Mouse (Mus musculus) thymus, postnatal 36 days (tissue): ENCODE measurements around the gene Rtn4rl1.

ENCODE experiments used
- DNase-seq, 2 experiments: peaks; one replicate each; pipeline ENCODE4 v3.0.0; 2022; ENCODE audit warnings: mixed read lengths in 2 of 2

Gene Rtn4rl1

GRCm38 (mm10) chr11:75193256-75194071, at the start of gene Rtn4rl1:
Gene Rtn4rl1 (plus strand): TSS chr11:75193783.
- peak; percentile 81 to 84 for DNase-seq

- no peak for DNase-seq
These were observed 47.7 kb upstream of the Rtn4rl1 start for GRCm38 (mm10) chr11:75145841-75146240.

GRCm38 (mm10) chr11:75147106-75147845, 46.3 kb upstream of the Rtn4rl1 start:
- no peak for DNase-seq

- DNase-seq: no peak
These were observed 45.8 kb upstream of the Rtn4rl1 start for GRCm38 (mm10) chr11:75147846-75148168.

GRCm38 (mm10) chr11:75148332-75149035, 45.1 kb upstream of the Rtn4rl1 start:
- DNase-seq: no peak

GRCm38 (mm10) chr11:75150346-75150745, 43.2 kb upstream of the Rtn4rl1 start:
- DNase-seq: no peak

GRCm38 (mm10) chr11:75152603-75153557, 40.7 kb upstream of the Rtn4rl1 start:
- DNase-seq: no peak

GRCm38 (mm10) chr11:75154053-75154585, 39.5 kb upstream of the Rtn4rl1 start:
- no peak for DNase-seq

- no peak for DNase-seq
These were observed 37.6 kb upstream of the Rtn4rl1 start for GRCm38 (mm10) chr11:75155985-75156384.

- DNase-seq: no peak
These were observed 37.2 kb upstream of the Rtn4rl1 start for GRCm38 (mm10) chr11:75156416-75156815.

GRCm38 (mm10) chr11:75157037-75157436, 36.5 kb upstream of the Rtn4rl1 start:
- DNase-seq: no peak

- DNase-seq: no peak
These were observed 35.7 kb upstream of the Rtn4rl1 start for GRCm38 (mm10) chr11:75157901-75158300.

- DNase-seq: no peak
These were observed 35.2 kb upstream of the Rtn4rl1 start for GRCm38 (mm10) chr11:75158432-75158831.

- peak in 1 of 2 experiments; percentile 42 for DNase-seq
These were observed 34.0 kb upstream of the Rtn4rl1 start for GRCm38 (mm10) chr11:75159564-75159963.

- no peak for DNase-seq
These were observed 32.6 kb upstream of the Rtn4rl1 start for GRCm38 (mm10) chr11:75160954-75161353.

- no peak for DNase-seq
These were observed 32.1 kb upstream of the Rtn4rl1 start for GRCm38 (mm10) chr11:75161417-75162008.

GRCm38 (mm10) chr11:75162591-75163080, 30.9 kb upstream of the Rtn4rl1 start:
- no peak for DNase-seq

GRCm38 (mm10) chr11:75163379-75163778, 30.2 kb upstream of the Rtn4rl1 start:
- no peak for DNase-seq

GRCm38 (mm10) chr11:75164051-75164450, 29.5 kb upstream of the Rtn4rl1 start:
- no peak for DNase-seq

GRCm38 (mm10) chr11:75164750-75165149, 28.8 kb upstream of the Rtn4rl1 start:
- no peak for DNase-seq

- peak; percentile 79 to 83 for DNase-seq
These were observed 28.0 kb upstream of the Rtn4rl1 start for GRCm38 (mm10) chr11:75165441-75166192.
